ENCODE assay signal across 8 mouse cellular contexts in genomic region chr4:130173911-130174311, GRCm38 (mm10). TPM values are rescaled to one million over a fixed set of nuclear protein-coding genes. Genes with fewer than 3 reads are reported as not detected.
DNase-seq lines count a peak whose midpoint lies in the region; ATAC-seq and TF ChIP-seq lines count a peak whose summit lies in the region.

No protein-coding gene starts in this region.

- TF ChIP-seq EP300 in stomach, postnatal 0 days (optimal IDR thresholded peaks at IDR 0.05): no peak

- peak overlapping the region; percentile 51 for H3K9ac ChIP-seq in kidney, postnatal 0 days (ENCODE audit: low read depth, low read length)
- H3K9ac ChIP-seq in stomach, postnatal 0 days (ENCODE audit: low read length): peak overlapping the region; percentile 61

- peak overlapping the region; percentile 80 for H3K27ac ChIP-seq in kidney, postnatal 0 days
- H3K27ac ChIP-seq in stomach, postnatal 0 days (replicated peaks): peak overlapping the region; percentile 91

- H3K4me1 ChIP-seq in kidney, postnatal 0 days (replicated peaks; ENCODE audit: insufficient read depth, low read length): peaks cover 52% of the 10 kb centered on the region
- H3K4me1 ChIP-seq in stomach, postnatal 0 days (replicated peaks; ENCODE audit: control insufficient read depth, insufficient read depth): peaks cover 17% of the 10 kb centered on the region

- peak overlapping the region; percentile 58 for H3K4me2 ChIP-seq in kidney, postnatal 0 days (ENCODE audit: low read length)
- peak overlapping the region; percentile 75 for H3K4me2 ChIP-seq in stomach, postnatal 0 days (replicated peaks; ENCODE audit: low read depth)

- TF ChIP-seq CTCF in kidney, postnatal 0 days (IDR thresholded peaks at IDR 0.05; ENCODE audit: low read depth): no peak
- TF ChIP-seq CTCF in stomach, postnatal 0 days (IDR thresholded peaks at IDR 0.05; ENCODE audit: low read depth): no peak

- peak overlapping the region; percentile 37 for H3K4me3 ChIP-seq in kidney, postnatal 0 days (replicated peaks; ENCODE audit: low read depth, low read length)
- peak overlapping the region; percentile 44 for H3K4me3 ChIP-seq in stomach, postnatal 0 days (ENCODE audit: low read depth, low read length)

- no peak for ATAC-seq in kidney, postnatal 0 days (replicated peaks; ENCODE audit: low FRiP score, low read depth)
- ATAC-seq in stomach, postnatal 0 days (ENCODE audit: low FRiP score, low TSS enrichment): peak; percentile 1; the same call in 1 of the 2 replicates

- peak; percentile 46 to 55 for DNase-seq in adrenal gland, postnatal 36 days
- no peak for DNase-seq in adrenal gland, postnatal 25 days
- DNase-seq in spleen, postnatal 10 days (ENCODE audit: low spot score in 2 of 2): peak; percentile 45 to 51
- DNase-seq in spleen, postnatal 36 days (ENCODE audit: low spot score in 2 of 2): no peak
- DNase-seq in kidney, postnatal 0 days (ENCODE audit: low spot score): no peak
- peak; percentile 49 for DNase-seq in stomach, postnatal 0 days (ENCODE audit: low spot score)
- DNase-seq in yolk sac, embryonic 10.5 days (ENCODE audit: low spot score): no peak
- no peak for DNase-seq in layer of hippocampus, postnatal 10 days (ENCODE audit: low spot score in 2 of 2)

- H3K27me3 ChIP-seq in kidney, postnatal 0 days (ENCODE audit: insufficient read depth, low read length): no peaks in the 10 kb centered on the region
- H3K27me3 ChIP-seq in stomach, postnatal 0 days (ENCODE audit: control insufficient read depth, insufficient read depth, low read length): no peaks in the 10 kb centered on the region

- no peaks in the 10 kb centered on the region for H3K9me3 ChIP-seq in kidney, postnatal 0 days (replicated peaks; ENCODE audit: low read length)
- no peaks in the 10 kb centered on the region for H3K9me3 ChIP-seq in stomach, postnatal 0 days (ENCODE audit: control insufficient read depth, low read length)

- H3K36me3 ChIP-seq in kidney, postnatal 0 days (ENCODE audit: insufficient read depth, low read length): peaks cover 3% of the 10 kb centered on the region; the same call in 1 of the 2 replicates
- H3K36me3 ChIP-seq in stomach, postnatal 0 days (ENCODE audit: control insufficient read depth, insufficient read depth, low read length): no peaks in the 10 kb centered on the region; the same call in 1 of the 2 replicates

- 36% methylated on average over 19 of the region's 19 CpGs for WGBS in kidney, postnatal 0 days
- WGBS in stomach, postnatal 0 days: 28% methylated on average over 19 of the region's 19 CpGs

RNA-seq across cellular contexts. Expression of gene Tinagl1, which starts 1.0 kb away (rescaled TPM):
- 100 to 1,000 TPM; 103 to 217 TPM for total RNA-seq in adrenal gland, postnatal 36 days (2021)
- 77.1 and 111 TPM in 2 replicates for total RNA-seq in adrenal gland, postnatal 25 days (2021)
- polyA plus RNA-seq in kidney, postnatal 0 days (2015; fragmentation: Nextera tagmentation; extraction: Ambion mirVana): 123 and 127 TPM in 2 replicates
- polyA plus RNA-seq in stomach, postnatal 0 days (2015; fragmentation: Nextera tagmentation; extraction: Ambion mirVana): 123 and 131 TPM in 2 replicates
- 1 to 10 TPM; 3.3 TPM for total RNA-seq in layer of hippocampus, postnatal 10 days (2021)

RNA-seq across cellular contexts. Expression of gene Hcrtr1, which starts 34.8 kb away (rescaled TPM):
- under 1 TPM; 0.40 to 0.46 TPM for total RNA-seq in adrenal gland, postnatal 36 days (2021)
- 0.57 and 0.76 TPM in 2 replicates for total RNA-seq in adrenal gland, postnatal 25 days (2021)
- 0.36 and 0.46 TPM in 2 replicates for polyA plus RNA-seq in kidney, postnatal 0 days (2015; fragmentation: Nextera tagmentation; extraction: Ambion mirVana)
- polyA plus RNA-seq in stomach, postnatal 0 days (2015; fragmentation: Nextera tagmentation; extraction: Ambion mirVana): 0.39 and 0.73 TPM in 2 replicates
- total RNA-seq in layer of hippocampus, postnatal 10 days (2021): 10 to 100 TPM; 12.5 to 14.3 TPM

RNA-seq across cellular contexts. Expression of gene Gm853, which starts 48.3 kb away (rescaled TPM):
- not detected for total RNA-seq in adrenal gland, postnatal 36 days (2021)
- not detected in 2 replicates for total RNA-seq in adrenal gland, postnatal 25 days (2021)
- 14.3 and 15.9 TPM in 2 replicates for polyA plus RNA-seq in kidney, postnatal 0 days (2015; fragmentation: Nextera tagmentation; extraction: Ambion mirVana)
- polyA plus RNA-seq in stomach, postnatal 0 days (2015; fragmentation: Nextera tagmentation; extraction: Ambion mirVana): not detected in 2 replicates
- total RNA-seq in layer of hippocampus, postnatal 10 days (2021): not detected

Comparison
In these comparisons a context has a peak if more than half of its experiments do, and no peak if none do; other contexts are left out.
1. DNase-seq: peak in adrenal gland, postnatal 36 days (2 of 2), spleen, postnatal 10 days (2 of 2) and stomach, postnatal 0 days (single experiment); none in adrenal gland, postnatal 25 days (single experiment), spleen, postnatal 36 days (0 of 2), kidney, postnatal 0 days (single experiment), yolk sac, embryonic 10.5 days (single experiment) and layer of hippocampus, postnatal 10 days (0 of 2).
2. RNA of gene Tinagl1, which starts 1.0 kb away (total RNA-seq): 103 to 217 TPM in adrenal gland, postnatal 36 days and 77.1 to 111 TPM in adrenal gland, postnatal 25 days; 3.3 TPM in layer of hippocampus, postnatal 10 days; every median in the first group is over 10 times any median in the second.